Mouse (Mus musculus): ENCODE results near the gene Gm1330. TPM values are rescaled to one million over a fixed set of nuclear protein-coding genes. Genes with fewer than 3 reads are reported as not detected.
"Not testable (repeated sequence)": the region's sequence is repeated elsewhere in the genome, so short reads cannot be mapped to it uniquely, and the experiment has no call there.

Gene Gm1330
- polyA plus RNA-seq (2012): not detected in 2 replicates

DNA sequence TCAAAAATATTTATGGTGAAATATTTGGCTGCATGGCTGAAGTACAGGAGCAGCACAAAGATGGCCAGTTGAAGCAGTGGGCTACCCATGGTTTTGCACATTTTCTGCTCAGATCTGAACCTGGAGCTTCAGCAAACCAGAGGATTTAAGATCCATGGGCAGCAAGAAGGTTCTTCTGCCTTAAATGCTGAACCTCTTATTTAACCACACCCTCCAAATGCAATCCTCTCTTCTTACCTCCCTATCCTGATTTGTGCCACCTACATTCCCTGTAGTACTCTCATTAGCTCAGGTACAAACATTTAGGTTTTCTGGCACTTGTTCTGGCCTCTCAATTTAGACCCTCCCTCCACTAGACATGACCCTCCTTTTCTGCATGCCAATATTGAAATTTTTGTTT is at the start of gene Gm1330:
Gene Gm1330 (minus strand): TSS at position 101 of the 400 bp plus-strand sequence.
- Histone ChIP-seq H3K27me3 (ENCODE audit: control insufficient read depth) (no peaks in the 10 kb centered on the region), H3K36me3 (ENCODE audit: control insufficient read depth) (no peaks in the 10 kb centered on the region)
- TF ChIP-seq GATA1 (IDR thresholded peaks at IDR 0.05; ENCODE audit: low read length) (no peak), TAL1 (IDR thresholded peaks at IDR 0.05; ENCODE audit: low read length) (no peak)

DNA sequence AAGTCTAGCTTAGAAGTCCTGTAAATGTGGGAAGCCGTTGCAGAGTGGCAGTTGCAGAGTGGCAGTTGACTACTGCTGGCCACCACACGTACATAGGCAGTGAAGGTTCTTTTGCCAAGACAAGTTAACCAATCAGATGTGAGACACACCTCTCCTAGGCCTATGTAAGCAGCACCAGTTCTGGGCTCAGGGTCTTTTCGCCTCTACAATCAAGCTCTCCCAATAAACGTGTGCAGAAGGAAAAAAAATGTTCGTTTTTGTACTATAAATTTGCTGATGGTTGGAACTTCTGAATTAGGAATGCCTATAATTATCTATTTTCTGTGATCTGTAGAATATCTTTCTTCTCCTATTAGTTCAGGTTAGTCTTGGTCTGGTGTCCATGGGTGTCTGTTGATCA is 14.1 kb upstream of the Gm1330 start, which contains the start of gene Gm10750:
Gene Gm10750 (minus strand): TSS at position 101 of the 400 bp plus-strand sequence.
- H3K27me3 ChIP-seq (ENCODE audit: control insufficient read depth); H3K4me3 ChIP-seq (replicated peaks); H3K36me3 ChIP-seq (ENCODE audit: control insufficient read depth); H3K4me1 ChIP-seq (ENCODE audit: control insufficient read depth); H3K9me3 ChIP-seq (ENCODE audit: control insufficient read depth, low read length): not testable (repeated sequence)

More for the DNA sequence above, at the start of gene Gm1330:
- Histone ChIP-seq H3K9me3 (ENCODE audit: control insufficient read depth, low read length) (no peaks in the 10 kb centered on the region), H3K4me1 (ENCODE audit: control insufficient read depth) (no peaks in the 10 kb centered on the region), H3K4me3 (replicated peaks) (no peak within 1 kb of the TSS)

DNA sequence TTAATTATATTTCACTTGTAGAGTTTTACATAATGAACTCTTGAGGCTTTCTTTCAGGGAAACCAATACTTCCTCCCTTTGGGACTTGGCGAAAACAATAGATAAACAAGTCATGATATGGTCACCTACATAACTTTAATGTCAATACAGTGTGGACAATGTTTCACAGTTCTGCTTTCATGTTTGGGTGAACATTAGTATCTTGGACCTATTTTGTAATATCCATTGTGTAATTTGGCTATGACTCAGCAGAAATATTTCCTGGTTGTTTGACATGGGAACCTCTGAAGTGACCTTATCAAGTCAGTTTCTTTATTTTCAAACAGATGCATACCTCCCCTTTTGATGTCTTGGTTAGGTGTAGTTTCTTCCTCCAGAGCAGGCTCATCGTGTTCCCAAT is 1.8 kb upstream of the Gm1330 start:
- Histone ChIP-seq H3K9me3 (ENCODE audit: control insufficient read depth, low read length) (no peaks in the 10 kb centered on the region), H3K36me3 (ENCODE audit: control insufficient read depth) (no peaks in the 10 kb centered on the region), H3K4me1 (ENCODE audit: control insufficient read depth) (no peaks in the 10 kb centered on the region), H3K4me3 (replicated peaks) (no peak overlapping the region), H3K27me3 (ENCODE audit: control insufficient read depth) (no peaks in the 10 kb centered on the region)
- TF ChIP-seq GATA1 (IDR thresholded peaks at IDR 0.05; ENCODE audit: low read length): no peak
- no peak for TF ChIP-seq TAL1 (IDR thresholded peaks at IDR 0.05; ENCODE audit: low read length)

DNA sequence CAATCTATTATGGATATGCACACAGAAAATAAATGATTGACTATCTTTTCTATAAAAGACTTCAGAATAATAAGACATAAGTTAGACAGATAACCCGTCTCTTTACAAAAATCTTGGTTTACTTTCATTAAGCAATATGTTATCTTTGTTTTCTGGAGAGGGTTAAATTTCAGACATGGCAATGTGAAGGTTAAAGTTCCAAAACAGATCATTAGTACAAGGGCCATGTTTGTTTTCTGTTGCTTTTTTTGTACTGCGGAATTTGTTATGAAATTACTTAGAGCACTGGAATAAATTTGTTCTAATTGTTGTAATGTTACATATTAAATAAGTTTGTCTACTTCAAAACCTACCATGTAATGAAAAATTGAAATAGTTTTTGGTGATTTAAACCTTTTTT is 7.9 kb downstream of the Gm1330 start:
- TF ChIP-seq TAL1 (IDR thresholded peaks at IDR 0.05; ENCODE audit: low read length) (no peak), GATA1 (IDR thresholded peaks at IDR 0.05; ENCODE audit: low read length) (no peak)
- no peak overlapping the region for H3K4me3 ChIP-seq (replicated peaks)
- no peaks in the 10 kb centered on the region for H3K9me3 ChIP-seq (ENCODE audit: control insufficient read depth, low read length)
- H3K27me3 ChIP-seq (ENCODE audit: control insufficient read depth): no peaks in the 10 kb centered on the region
- H3K36me3 ChIP-seq (ENCODE audit: control insufficient read depth): no peaks in the 10 kb centered on the region
- H3K4me1 ChIP-seq (ENCODE audit: control insufficient read depth): no peaks in the 10 kb centered on the region

Other genes starting within 250 kb of the Gm1330 start
- not detected in 2 replicates for gene Cst11, start 231.8 kb downstream of the Gm1330 start, polyA plus RNA-seq (2012)
- gene 8030411F24Rik, start 221.2 kb downstream of the Gm1330 start, polyA plus RNA-seq (2012): not detected in 2 replicates
- not detected in 2 replicates for gene Cst12, start 213.9 kb downstream of the Gm1330 start, polyA plus RNA-seq (2012)
- not detected in 2 replicates for gene Cst8, start 204.5 kb downstream of the Gm1330 start, polyA plus RNA-seq (2012)
- gene Cst13, start 183.2 kb downstream of the Gm1330 start, polyA plus RNA-seq (2012): not detected in 2 replicates
- gene Cst9, start 168.1 kb downstream of the Gm1330 start, polyA plus RNA-seq (2012): not detected in 2 replicates
- gene 9230104L09Rik, start 138.2 kb downstream of the Gm1330 start, polyA plus RNA-seq (2012): not detected in 2 replicates
- gene Cst3, start 127.6 kb downstream of the Gm1330 start, polyA plus RNA-seq (2012): 7.4 and 8.3 TPM in 2 replicates
- not detected in 2 replicates for gene Gm10750, start 14.0 kb upstream of the Gm1330 start, polyA plus RNA-seq (2012)